Mouse (Mus musculus) cortical plate, adult 2 months (tissue): ENCODE results near the gene Frem2. TPM values are rescaled to one million over a fixed set of nuclear protein-coding genes. Genes with fewer than 3 reads are reported as not detected.

Experiments
- H3K27ac ChIP-seq: fragments of 200-500 bp; 2 replicates; pipeline ENCODE4 v1.5.1; 2012; ENCODE audit warnings: low read length, control low read depth, inconsistent platforms; ENCODE audit not compliant: insufficient read depth
- H3K4me1 ChIP-seq: fragments of 200-500 bp; 2 replicates; pipeline ENCODE4 v1.6.1; 2011; ENCODE audit warnings: low read length; ENCODE audit not compliant: control insufficient read depth, insufficient read depth
- H3K4me3 ChIP-seq: fragments of 200-500 bp; 2 replicates; pipeline ENCODE4 v1.5.1; 2011; ENCODE audit warnings: mild to moderate bottlenecking, low read length, control low read depth; ENCODE audit not compliant: insufficient read depth
- CTCF ChIP-seq: fragments of 200-500 bp; IDR thresholded peaks from 2 replicates; pipeline ENCODE4 v1.5.1; 2011; ENCODE audit warnings: mild to moderate bottlenecking, control low read depth, low read length; ENCODE audit not compliant: insufficient read depth; ENCODE audit errors: extremely low read depth
- POLR2A ChIP-seq: fragments of 200-500 bp; IDR thresholded peaks from 2 replicates; pipeline ENCODE4 v1.6.1; 2011; ENCODE audit warnings: mild to moderate bottlenecking, low read length, control low read depth; ENCODE audit not compliant: insufficient read depth; ENCODE audit errors: extremely low read depth
- polyA plus RNA-seq: library from polyadenylated mRNA; depleted of rRNA; stranded (reverse); fragments of >200 nt; gene quantifications from 2 replicates; pipeline ENCODE4 v1.2.3, GENCODE M21; 2012

The Frem2 gene
- polyA plus RNA-seq, 1 experiment = 1.3 TPM

- TF ChIP-seq POLR2A = no peak
- TF ChIP-seq CTCF = peak; percentile 41; the same call in 1 of the 2 replicates
- no peaks in the 10 kb centered on the region for H3K4me1 ChIP-seq
Observed at GRCm38 (mm10) chr3:53657744-53658534, 784 bp upstream of the Frem2 start.

GRCm38 (mm10) chr3:53656328-53656877, 752 bp downstream of the Frem2 start:
- no peak for TF ChIP-seq POLR2A
- no peak for TF ChIP-seq CTCF
- no peak overlapping the region for H3K27ac ChIP-seq
- no peaks in the 10 kb centered on the region for H3K4me1 ChIP-seq
- H3K4me3 ChIP-seq = peak overlapping the region; percentile 43

More at GRCm38 (mm10) chr3:53657744-53658534, 784 bp upstream of the Frem2 start:
- peak overlapping the region; percentile 43; the same call in 1 of the 2 replicates for H3K4me3 ChIP-seq
- no peak overlapping the region for H3K27ac ChIP-seq

GRCm38 (mm10) chr3:53655343-53655742, 1.8 kb downstream of the Frem2 start:
- no peak for TF ChIP-seq POLR2A
- TF ChIP-seq CTCF = no peak
- Histone ChIP-seq H3K4me1 (no peaks in the 10 kb centered on the region), H3K4me3 (no peak overlapping the region), H3K27ac (no peak overlapping the region)

DNA sequence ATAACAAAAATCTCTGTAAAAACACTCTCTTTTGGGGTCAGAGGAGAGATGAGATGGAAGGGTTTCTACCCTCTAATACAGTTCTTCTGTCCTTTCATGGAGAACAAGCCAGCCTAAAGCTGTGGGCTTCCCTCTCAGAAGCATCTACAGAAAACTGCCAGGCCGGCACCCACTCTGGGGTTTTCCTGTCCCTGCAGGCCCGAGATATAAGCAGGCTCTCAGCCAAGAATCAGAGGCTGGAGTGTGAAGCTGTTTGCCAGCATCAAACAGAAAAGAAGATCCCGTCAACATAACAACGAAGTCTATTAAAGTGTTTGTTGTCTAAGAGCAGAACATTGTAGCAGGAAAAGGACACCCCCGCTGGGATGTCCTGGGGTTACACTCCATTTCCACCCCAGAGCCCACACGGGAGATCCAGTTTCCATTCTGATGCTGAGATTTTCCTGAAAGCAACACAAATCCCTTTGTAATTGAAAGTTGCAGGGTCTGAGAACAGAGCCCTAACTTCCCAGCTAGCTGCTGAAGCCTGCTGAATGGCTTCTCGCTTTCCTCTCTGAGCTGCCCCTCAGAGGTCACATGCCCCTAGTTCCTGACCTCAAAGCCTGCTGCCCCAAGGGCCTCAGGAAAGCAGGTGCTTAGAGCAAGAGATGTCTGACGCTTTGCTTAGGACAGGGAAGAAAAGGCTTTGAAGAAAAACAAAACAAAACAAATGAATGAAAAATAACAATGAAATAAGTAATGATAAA, 7.0 kb downstream of the Frem2 start:
- H3K27ac ChIP-seq = no peak overlapping the region
- TF ChIP-seq CTCF (no peak), POLR2A (no peak)
- H3K4me3 ChIP-seq = no peak overlapping the region
- no peaks in the 10 kb centered on the region for H3K4me1 ChIP-seq

DNA sequence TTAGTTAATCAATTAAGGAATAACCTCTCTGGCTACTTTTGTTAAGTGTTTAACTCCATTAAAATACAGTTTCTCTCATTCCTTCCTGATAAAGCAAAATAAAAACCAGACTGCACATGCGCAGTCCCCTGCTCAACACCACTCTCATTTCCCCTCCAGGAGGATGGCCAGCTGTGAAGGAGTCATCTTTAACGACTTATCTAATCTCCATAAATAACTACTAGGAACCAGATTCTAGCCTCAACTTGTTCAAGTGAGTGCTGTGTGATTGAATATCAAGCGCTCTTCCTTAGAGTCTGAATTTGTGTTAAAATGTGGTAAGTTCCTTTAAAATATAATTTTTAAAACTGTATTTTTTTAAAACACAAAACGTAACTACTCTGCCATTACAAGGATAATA, 7.7 kb downstream of the Frem2 start:
- Histone ChIP-seq H3K4me1 (no peaks in the 10 kb centered on the region), H3K27ac (no peak overlapping the region), H3K4me3 (no peak overlapping the region)
- no peak for TF ChIP-seq CTCF
- TF ChIP-seq POLR2A = no peak

DNA sequence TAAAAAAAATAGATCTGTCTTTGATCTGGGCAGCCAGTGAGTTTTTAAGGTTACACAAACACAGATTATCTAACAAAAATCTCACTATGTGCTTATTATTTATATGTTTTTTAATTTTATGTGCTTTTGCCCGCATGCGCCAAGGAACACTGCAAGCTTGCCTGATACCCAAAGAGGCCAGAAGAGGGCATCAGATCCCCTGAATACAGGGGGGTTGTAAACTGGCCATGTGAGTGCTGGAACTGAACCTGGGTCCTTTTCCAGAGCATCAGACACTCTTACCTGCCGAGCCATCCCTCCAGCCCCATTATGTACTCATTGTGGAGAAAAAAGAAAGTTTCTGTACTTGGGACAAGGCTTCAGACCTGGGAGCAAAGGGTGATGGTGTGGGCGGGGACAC, 8.3 kb downstream of the Frem2 start:
- TF ChIP-seq POLR2A = no peak
- no peak overlapping the region for H3K27ac ChIP-seq
- H3K4me1 ChIP-seq = no peaks in the 10 kb centered on the region
- H3K4me3 ChIP-seq = no peak overlapping the region

GRCm38 (mm10) chr3:53635948-53636347, 21.2 kb downstream of the Frem2 start:
- Histone ChIP-seq H3K4me1 (no peaks in the 10 kb centered on the region; the same call in 1 of the 2 replicates), H3K27ac (no peak overlapping the region), H3K4me3 (no peak overlapping the region)
- TF ChIP-seq CTCF (no peak), POLR2A (no peak)

- TF ChIP-seq CTCF = no peak
- TF ChIP-seq POLR2A = no peak
- Histone ChIP-seq H3K4me3 (no peak overlapping the region), H3K27ac (no peak overlapping the region), H3K4me1 (peaks cover 1% of the 10 kb centered on the region; the same call in 1 of the 2 replicates)
Observed at GRCm38 (mm10) chr3:53631126-53631525, 26.0 kb downstream of the Frem2 start.

- Histone ChIP-seq H3K4me3 (no peak overlapping the region), H3K27ac (no peak overlapping the region), H3K4me1 (0 out of 2 replicates have a peak, but pooled peaks cover 1% of the 10 kb centered on the region)
- no peak for TF ChIP-seq POLR2A
Observed at GRCm38 (mm10) chr3:53630630-53631029, 26.5 kb downstream of the Frem2 start.

DNA sequence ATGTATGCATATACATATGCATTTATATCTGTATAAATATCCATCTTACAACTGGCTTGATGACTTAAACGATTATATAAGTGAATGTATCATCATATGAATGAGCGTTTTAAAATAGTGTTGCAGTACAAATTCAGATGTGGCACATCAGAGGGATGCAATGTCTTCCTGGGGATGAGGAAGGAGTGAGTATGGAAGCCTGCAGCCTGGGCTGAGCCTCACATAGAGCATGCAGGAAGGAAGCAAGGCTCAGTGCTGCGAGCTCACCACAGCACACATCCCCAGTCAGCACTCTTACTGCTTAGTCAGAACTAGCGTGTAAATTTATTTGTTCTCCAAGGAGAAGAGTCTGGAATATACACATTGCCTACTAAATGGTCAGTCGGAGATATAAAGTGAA, 27.2 kb downstream of the Frem2 start:
- Histone ChIP-seq H3K27ac (no peak overlapping the region), H3K4me3 (no peak overlapping the region), H3K4me1 (0 out of 2 replicates have a peak, but pooled peaks cover 1% of the 10 kb centered on the region)
- TF ChIP-seq CTCF = no peak
- no peak for TF ChIP-seq POLR2A

- H3K4me3 ChIP-seq = no peak overlapping the region
- no peak overlapping the region for H3K27ac ChIP-seq
- no peak for TF ChIP-seq POLR2A
- no peak for TF ChIP-seq CTCF
- H3K4me1 ChIP-seq = no peaks in the 10 kb centered on the region
Observed at GRCm38 (mm10) chr3:53623222-53623621, 33.9 kb downstream of the Frem2 start.
